Mouse (Mus musculus) hindbrain, embryonic 11.5 days (tissue): ENCODE measurements at regions not wholly inside any gene's neighbourhood (a gene's known extent, or its start where the extent isn't known, plus 50 kb on each side); places are given as distances from the start of the nearest gene placed in this dataset.

ENCODE experiments used
- ATAC-seq: fragments of 200-750 bp; cut with Nextera tagmentation; 2 replicates; pipeline ENCODE4 v1.8.0; 2017; ENCODE audit warnings: mild to moderate bottlenecking, moderate TSS enrichment, moderate library complexity; ENCODE audit not compliant: low FRiP score
- DNase-seq: peaks from one replicate; pipeline ENCODE4 v3.0.0-alpha.2; 2015; ENCODE audit warnings: low spot score
- H3K27ac ChIP-seq: fragments of 300-500 bp; sonication (generic); 2 replicates; pipeline ENCODE4 v1.5.1; 2014; ENCODE audit warnings: mild to moderate bottlenecking, low read depth, low read length
- H3K27me3 ChIP-seq: fragments of 300-500 bp; sonication (generic); 2 replicates; pipeline ENCODE4 v1.6.1; 2014; ENCODE audit warnings: mild to moderate bottlenecking, low read length, moderate library complexity, mixed read lengths; ENCODE audit not compliant: control insufficient read depth, insufficient read depth
- H3K36me3 ChIP-seq: fragments of 300-500 bp; sonication (generic); 2 replicates; pipeline ENCODE4 v1.6.1; 2014; ENCODE audit warnings: mild to moderate bottlenecking, low read length, moderate library complexity, mixed read lengths; ENCODE audit not compliant: control insufficient read depth, insufficient read depth
- H3K4me1 ChIP-seq: fragments of 300-500 bp; sonication (generic); replicated peaks from 2 replicates; pipeline ENCODE4 v1.6.1; 2014; ENCODE audit warnings: low read length, mixed read lengths; ENCODE audit not compliant: control insufficient read depth, insufficient read depth
- H3K4me2 ChIP-seq: fragments of 300-500 bp; sonication (generic); replicated peaks from 2 replicates; pipeline ENCODE4 v1.6.1; 2014; ENCODE audit warnings: mild to moderate bottlenecking, low read depth, low read length
- H3K4me3 ChIP-seq: fragments of 300-500 bp; sonication (generic); 2 replicates; pipeline ENCODE4 v1.5.1; 2014; ENCODE audit warnings: low read depth, low read length
- H3K9ac ChIP-seq: fragments of 300-500 bp; sonication (generic); 2 replicates; pipeline ENCODE4 v1.6.1; 2014; ENCODE audit warnings: low read depth, low read length
- H3K9me3 ChIP-seq: fragments of 300-500 bp; sonication (generic); 2 replicates; pipeline ENCODE4 v1.6.1; 2016; ENCODE audit warnings: low read length; ENCODE audit not compliant: control insufficient read depth
- WGBS: fragments of 180-500 bp; shearing (Covaris S2); extraction: QIAGEN DNeasy Blood & Tissue Kit; methylation state at CpG from one replicate; pipeline ENCODE4 v1.1.7; 2014; 5-methylcytosine and 5-hydroxymethylcytosine counted together

- ATAC-seq = no peak
- Histone ChIP-seq H3K9me3 (no peaks in the 10 kb centered on the region), H3K4me2 (no peak overlapping the region), H3K4me3 (no peak overlapping the region), H3K27ac (no peak overlapping the region), H3K27me3 (no peaks in the 10 kb centered on the region), H3K9ac (no peak overlapping the region), H3K36me3 (no peaks in the 10 kb centered on the region), H3K4me1 (no peaks in the 10 kb centered on the region)
- no peak for DNase-seq
Measured at GRCm38 (mm10) chr14:36155757-36156156, 61.0 kb downstream of the 4930474N05Rik start.

DNA sequence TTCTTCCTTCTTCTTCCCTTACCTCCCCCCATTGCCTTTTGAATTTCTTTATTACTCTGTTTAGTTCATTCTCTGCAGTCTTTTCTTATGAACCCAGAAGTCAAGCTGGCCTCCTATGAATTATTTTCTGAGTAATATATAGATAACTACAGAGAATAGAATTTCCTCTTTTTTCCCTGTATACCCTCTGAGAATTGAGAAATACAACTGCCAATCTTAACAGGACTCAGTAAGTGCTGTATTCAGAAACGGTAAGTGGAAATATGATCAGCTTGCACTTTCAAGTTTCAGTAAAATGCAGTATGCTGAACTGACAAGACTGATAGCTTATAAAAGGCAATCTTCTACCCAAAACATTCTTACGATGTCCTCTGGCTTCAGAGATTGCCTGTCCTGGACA, 61.5 kb downstream of the 4930474N05Rik start:
- no peak for ATAC-seq
- Histone ChIP-seq H3K9me3 (no peaks in the 10 kb centered on the region), H3K4me1 (no peaks in the 10 kb centered on the region), H3K27me3 (no peaks in the 10 kb centered on the region), H3K36me3 (no peaks in the 10 kb centered on the region), H3K4me3 (no peak overlapping the region), H3K9ac (no peak overlapping the region), H3K4me2 (no peak overlapping the region), H3K27ac (no peak overlapping the region)
- no peak for DNase-seq
- 80% methylated on average over 2 of the region's 2 CpGs for WGBS

GRCm38 (mm10) chr14:36183701-36184100, 89.0 kb downstream of the 4930474N05Rik start:
- no peaks in the 10 kb centered on the region for H3K27me3 ChIP-seq
- H3K4me3 ChIP-seq = no peak overlapping the region
- H3K9ac ChIP-seq = no peak overlapping the region
- DNase-seq (no peak), ATAC-seq (no peak)
- no peak overlapping the region for H3K27ac ChIP-seq
- WGBS = 65% methylated on average over 1 of the region's 1 CpGs
- no peaks in the 10 kb centered on the region for H3K4me1 ChIP-seq
- H3K36me3 ChIP-seq = no peaks in the 10 kb centered on the region
- no peaks in the 10 kb centered on the region for H3K9me3 ChIP-seq
- H3K4me2 ChIP-seq = no peak overlapping the region

- H3K4me2 ChIP-seq = no peak overlapping the region
- H3K27me3 ChIP-seq = no peaks in the 10 kb centered on the region
- peak; percentile 26 for DNase-seq
- H3K4me3 ChIP-seq = no peak overlapping the region
- H3K36me3 ChIP-seq = no peaks in the 10 kb centered on the region
- WGBS = 35% methylated on average over 3 of the region's 3 CpGs
- peak; percentile 61 for ATAC-seq
- no peak overlapping the region for H3K9ac ChIP-seq
- H3K9me3 ChIP-seq = no peaks in the 10 kb centered on the region
- H3K4me1 ChIP-seq = no peaks in the 10 kb centered on the region
- no peak overlapping the region for H3K27ac ChIP-seq
Measured at GRCm38 (mm10) chr14:36196517-36196916, 101.8 kb downstream of the 4930474N05Rik start.

- no peak overlapping the region for H3K27ac ChIP-seq
- H3K9me3 ChIP-seq = no peaks in the 10 kb centered on the region
- no peak overlapping the region for H3K9ac ChIP-seq
- over 99% methylated on average over 5 of the region's 5 CpGs for WGBS
- no peaks in the 10 kb centered on the region for H3K36me3 ChIP-seq
- H3K4me2 ChIP-seq = no peak overlapping the region
- no peaks in the 10 kb centered on the region for H3K4me1 ChIP-seq
- ATAC-seq (no peak), DNase-seq (no peak)
- H3K27me3 ChIP-seq = no peaks in the 10 kb centered on the region
- no peak overlapping the region for H3K4me3 ChIP-seq
Measured at GRCm38 (mm10) chr14:36198396-36198795, 103.7 kb downstream of the 4930474N05Rik start.

GRCm38 (mm10) chr14:36203855-36204254, 109.1 kb downstream of the 4930474N05Rik start:
- DNase-seq (no peak), ATAC-seq (no peak)
- Histone ChIP-seq H3K27ac (no peak overlapping the region), H3K4me2 (no peak overlapping the region), H3K27me3 (no peaks in the 10 kb centered on the region), H3K4me1 (no peaks in the 10 kb centered on the region), H3K9me3 (no peaks in the 10 kb centered on the region), H3K36me3 (no peaks in the 10 kb centered on the region), H3K4me3 (no peak overlapping the region), H3K9ac (no peak overlapping the region)
- 94% methylated on average over 1 of the region's 1 CpGs for WGBS

- no peaks in the 10 kb centered on the region for H3K4me1 ChIP-seq
- no peak overlapping the region for H3K4me3 ChIP-seq
- H3K27ac ChIP-seq = no peak overlapping the region
- H3K9ac ChIP-seq = no peak overlapping the region
- 49% methylated on average over 4 of the region's 4 CpGs for WGBS
- no peaks in the 10 kb centered on the region for H3K27me3 ChIP-seq
- ATAC-seq = no peak; the same call in 1 of the 2 replicates
- H3K36me3 ChIP-seq = no peaks in the 10 kb centered on the region
- DNase-seq = peak; percentile 67
- H3K9me3 ChIP-seq = no peaks in the 10 kb centered on the region
- no peak overlapping the region for H3K4me2 ChIP-seq
Measured at GRCm38 (mm10) chr14:36212830-36213229, 118.1 kb downstream of the 4930474N05Rik start.

GRCm38 (mm10) chr14:36245849-36246248, 151.1 kb downstream of the 4930474N05Rik start:
- Histone ChIP-seq H3K36me3 (no peaks in the 10 kb centered on the region), H3K27ac (no peak overlapping the region), H3K9me3 (no peaks in the 10 kb centered on the region), H3K9ac (no peak overlapping the region), H3K27me3 (no peaks in the 10 kb centered on the region), H3K4me1 (no peaks in the 10 kb centered on the region), H3K4me2 (no peak overlapping the region), H3K4me3 (no peak overlapping the region)
- ATAC-seq = no peak
- no peak for DNase-seq

DNA sequence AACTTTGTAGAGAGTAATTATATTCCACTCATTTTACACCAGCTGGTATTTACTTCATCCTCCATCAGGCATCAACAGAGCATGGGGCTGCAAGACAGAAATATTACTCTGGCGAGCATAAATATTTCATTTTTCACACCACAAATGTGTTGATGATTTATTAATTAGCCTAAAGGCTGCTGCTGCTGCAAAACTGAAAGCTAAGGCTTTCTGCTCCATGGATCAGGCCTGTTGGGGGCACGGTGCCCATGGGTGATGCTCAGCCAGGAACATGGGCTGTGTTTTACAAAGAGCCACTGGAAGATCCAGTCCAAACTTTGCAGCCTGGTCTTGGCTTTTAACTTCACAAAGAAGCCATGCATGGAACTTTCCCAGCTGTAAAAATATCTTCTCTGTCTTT, 167.4 kb downstream of the 4930474N05Rik start:
- no peak overlapping the region for H3K4me3 ChIP-seq
- no peak for ATAC-seq
- H3K27ac ChIP-seq = no peak overlapping the region

More for the DNA sequence above, 167.4 kb downstream of the 4930474N05Rik start:
- Histone ChIP-seq H3K9ac (no peak overlapping the region), H3K4me1 (no peaks in the 10 kb centered on the region), H3K36me3 (no peaks in the 10 kb centered on the region), H3K4me2 (no peak overlapping the region), H3K27me3 (no peaks in the 10 kb centered on the region), H3K9me3 (no peaks in the 10 kb centered on the region)
- 82% methylated on average over 2 of the region's 2 CpGs for WGBS
- DNase-seq = no peak
